Mouse (Mus musculus): ENCODE measurements around the gene Id2. TPM values are rescaled to one million over a fixed set of nuclear protein-coding genes. Genes with fewer than 3 reads are reported as not detected.

The Id2 gene
- polyA plus RNA-seq, 1 experiment from 2014 or later, result 283 TPM

GRCm38 (mm10) chr12:25060901-25061300, 36.0 kb downstream of the Id2 start:
- Histone ChIP-seq H3K4me3 (no peak overlapping the region), H3K27ac (no peak overlapping the region), H3K4me2 (no peak overlapping the region), H3K36me3 (peaks cover 28% of the 10 kb centered on the region), H3K27me3 (no peaks in the 10 kb centered on the region), H3K9ac (no peak overlapping the region), H3K4me1 (no peaks in the 10 kb centered on the region), H3K9me3 (no peaks in the 10 kb centered on the region)
- 86% methylated on average over 7 of the region's 7 CpGs for WGBS
- ATAC-seq (ENCODE audit: insufficient number of reproducible peaks, low FRiP score, low TSS enrichment, low read depth), result no peak

GRCm38 (mm10) chr12:25059487-25060200, 37.3 kb downstream of the Id2 start:
- no peak overlapping the region for H3K4me3 ChIP-seq
- H3K9ac ChIP-seq, result no peak overlapping the region
- WGBS, result 88% methylated on average over 9 of the region's 9 CpGs
- H3K4me1 ChIP-seq, result no peaks in the 10 kb centered on the region
- no peaks in the 10 kb centered on the region for H3K27me3 ChIP-seq
- H3K4me2 ChIP-seq, result no peak overlapping the region
- H3K36me3 ChIP-seq, result peaks cover 32% of the 10 kb centered on the region
- H3K27ac ChIP-seq, result no peak overlapping the region
- ATAC-seq (ENCODE audit: insufficient number of reproducible peaks, low FRiP score, low TSS enrichment, low read depth), result no peak
- no peaks in the 10 kb centered on the region for H3K9me3 ChIP-seq

GRCm38 (mm10) chr12:25054963-25055362, 42.0 kb downstream of the Id2 start:
- Histone ChIP-seq H3K27ac (no peak overlapping the region), H3K36me3 (peaks cover 71% of the 10 kb centered on the region), H3K4me1 (no peaks in the 10 kb centered on the region), H3K4me2 (no peak overlapping the region), H3K27me3 (no peaks in the 10 kb centered on the region), H3K9ac (no peak overlapping the region), H3K9me3 (no peaks in the 10 kb centered on the region), H3K4me3 (no peak overlapping the region)
- no peak for ATAC-seq (ENCODE audit: insufficient number of reproducible peaks, low FRiP score, low TSS enrichment, low read depth)
- WGBS, result 67% methylated on average over 4 of the region's 4 CpGs

- Histone ChIP-seq H3K36me3 (peaks cover 71% of the 10 kb centered on the region), H3K27ac (no peak overlapping the region), H3K4me3 (no peak overlapping the region), H3K27me3 (no peaks in the 10 kb centered on the region), H3K9ac (no peak overlapping the region), H3K4me1 (no peaks in the 10 kb centered on the region), H3K9me3 (no peaks in the 10 kb centered on the region), H3K4me2 (no peak overlapping the region)
- ATAC-seq (ENCODE audit: insufficient number of reproducible peaks, low FRiP score, low TSS enrichment, low read depth), result no peak
- WGBS, result 83% methylated on average over 7 of the region's 7 CpGs
These were observed 42.4 kb downstream of the Id2 start for GRCm38 (mm10) chr12:25054511-25054910.

- no peaks in the 10 kb centered on the region for H3K9me3 ChIP-seq
- no peaks in the 10 kb centered on the region for H3K27me3 ChIP-seq
- H3K9ac ChIP-seq, result no peak overlapping the region
- 51% methylated on average over 5 of the region's 5 CpGs for WGBS
- no peak for ATAC-seq (ENCODE audit: insufficient number of reproducible peaks, low FRiP score, low TSS enrichment, low read depth)
- H3K4me3 ChIP-seq, result no peak overlapping the region
- H3K27ac ChIP-seq, result no peak overlapping the region
- H3K4me1 ChIP-seq, result no peaks in the 10 kb centered on the region
- H3K36me3 ChIP-seq, result peaks cover 38% of the 10 kb centered on the region
- H3K4me2 ChIP-seq, result no peak overlapping the region
These were observed 47.7 kb downstream of the Id2 start for GRCm38 (mm10) chr12:25049253-25049652.

- no peaks in the 10 kb centered on the region for H3K4me1 ChIP-seq
- peaks cover 17% of the 10 kb centered on the region for H3K36me3 ChIP-seq
- H3K4me3 ChIP-seq, result no peak overlapping the region
- no peak overlapping the region for H3K9ac ChIP-seq
- no peaks in the 10 kb centered on the region for H3K27me3 ChIP-seq
- H3K27ac ChIP-seq, result no peak overlapping the region
- ATAC-seq (ENCODE audit: insufficient number of reproducible peaks, low FRiP score, low TSS enrichment, low read depth), result no peak
- 80% methylated on average over 4 of the region's 4 CpGs for WGBS
- no peak overlapping the region for H3K4me2 ChIP-seq
- no peaks in the 10 kb centered on the region for H3K9me3 ChIP-seq
These were observed 52.4 kb downstream of the Id2 start for GRCm38 (mm10) chr12:25044579-25044978.

- Histone ChIP-seq H3K27ac (no peak overlapping the region), H3K36me3 (peaks cover 17% of the 10 kb centered on the region), H3K9ac (no peak overlapping the region), H3K27me3 (no peaks in the 10 kb centered on the region), H3K9me3 (no peaks in the 10 kb centered on the region), H3K4me3 (no peak overlapping the region), H3K4me1 (no peaks in the 10 kb centered on the region), H3K4me2 (no peak overlapping the region)
- ATAC-seq (ENCODE audit: insufficient number of reproducible peaks, low FRiP score, low TSS enrichment, low read depth), result no peak
- 84% methylated on average over 2 of the region's 2 CpGs for WGBS
These were observed 52.9 kb downstream of the Id2 start for GRCm38 (mm10) chr12:25044056-25044455.

Other genes with a start within 250 kb of the Id2 start
- 24.4 and 26.0 TPM in 2 replicates for gene Kidins220, start 122.2 kb downstream of the Id2 start, polyA plus RNA-seq (2015; fragmentation: Nextera tagmentation; extraction: Ambion mirVana)

Measured in limb, embryonic 15.5 days (tissue).